Mouse (Mus musculus) left cerebral cortex, adult 6 months (tissue): ENCODE results near the gene Olfr1168. TPM values are rescaled to one million over a fixed set of nuclear protein-coding genes. Genes with fewer than 3 reads are reported as not detected.

ENCODE experiments used
- long read RNA-seq, 2 experiments: library from polyadenylated mRNA; unstranded; transcript quantifications; one replicate each; pipeline ENCODE4 v2.0.0; 2019 to 2020
- polyA plus RNA-seq: library from polyadenylated mRNA; unstranded; fragments of <200 nt; fragmentation: Nextera tagmentation; gene quantifications from 2 replicates; pipeline ENCODE4 v1.2.3, GENCODE M21; 2021

Gene Olfr1168
- not detected in 2 replicates for polyA plus RNA-seq
- long read RNA-seq, experiment 1 = 0 reads
- long read RNA-seq, experiment 2 = 0 reads

GRCm38 (mm10) chr2:88181580-88181979 lies at the start of gene Olfr1168:
Olfr1168 (plus strand) TSS chr2:88181880.

DNA sequence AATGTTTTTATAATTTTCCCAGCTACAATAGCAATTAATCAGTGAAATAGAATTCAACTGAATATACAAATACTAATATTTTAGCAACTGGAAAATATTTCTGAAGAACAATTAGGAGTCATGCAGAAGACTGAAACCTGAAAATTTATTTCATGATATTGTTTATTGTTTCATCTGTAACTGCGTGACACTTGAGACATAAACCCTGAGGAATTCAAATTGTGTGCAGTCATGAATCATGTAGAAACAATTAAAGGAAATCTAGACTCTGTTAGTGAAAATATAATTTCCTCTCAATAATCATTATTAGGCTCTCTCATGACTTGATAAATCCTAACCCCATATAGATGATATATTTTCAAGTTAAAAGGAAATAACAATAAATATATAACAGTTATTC lies 26.6 kb upstream of the Olfr1168 start, which contains the start of gene Olfr1167:
Gene Olfr1167 (minus strand): TSS at position 101 of the 400 bp plus-strand sequence.

GRCm38 (mm10) chr2:88228234-88228633 lies 46.6 kb downstream of the Olfr1168 start, which contains the start of gene Olfr1170:
Olfr1170 (minus strand) TSS chr2:88228334.

Other genes starting within 250 kb of the Olfr1168 start
- not detected in 2 replicates for gene Olfr1155, start 236.7 kb upstream of the Olfr1168 start, polyA plus RNA-seq
- gene Olfr1156, start 228.8 kb upstream of the Olfr1168 start, polyA plus RNA-seq = not detected in 2 replicates
- not detected in 2 replicates for gene Olfr1157, start 213.6 kb upstream of the Olfr1168 start, polyA plus RNA-seq
- gene Olfr74, start 207.2 kb upstream of the Olfr1168 start, polyA plus RNA-seq = not detected in 2 replicates
- not detected in 2 replicates for gene Olfr1158, start 191.8 kb upstream of the Olfr1168 start, polyA plus RNA-seq
- not detected in 2 replicates for gene Olfr1160, start 173.6 kb upstream of the Olfr1168 start, polyA plus RNA-seq
- gene Olfr1161, start 159.1 kb upstream of the Olfr1168 start, polyA plus RNA-seq = not detected in 2 replicates
- gene Olfr73, start 144.2 kb upstream of the Olfr1168 start, polyA plus RNA-seq = not detected in 2 replicates
- gene Olfr1162, start 130.8 kb upstream of the Olfr1168 start, polyA plus RNA-seq = not detected in 2 replicates
- not detected in 2 replicates for gene Olfr1163, start 110.0 kb upstream of the Olfr1168 start, polyA plus RNA-seq
- gene Olfr1164, start 87.9 kb upstream of the Olfr1168 start, polyA plus RNA-seq = not detected in 2 replicates
- gene Olfr1166, start 53.6 kb upstream of the Olfr1168 start, polyA plus RNA-seq = not detected in 2 replicates
- not detected in 2 replicates for gene Olfr1167, start 26.7 kb upstream of the Olfr1168 start, polyA plus RNA-seq
- gene Olfr1170, start 46.5 kb downstream of the Olfr1168 start, polyA plus RNA-seq = not detected in 2 replicates
- gene Olfr1173, start 98.0 kb downstream of the Olfr1168 start, polyA plus RNA-seq = not detected in 2 replicates
- gene Olfr1174-ps, start 133.3 kb downstream of the Olfr1168 start, polyA plus RNA-seq = not detected in 2 replicates
- gene Olfr1175-ps, start 145.3 kb downstream of the Olfr1168 start, polyA plus RNA-seq = not detected in 2 replicates
- gene Olfr1176, start 154.8 kb downstream of the Olfr1168 start, polyA plus RNA-seq = not detected in 2 replicates
- not detected in 2 replicates for gene Olfr1177-ps, start 164.6 kb downstream of the Olfr1168 start, polyA plus RNA-seq
- not detected in 2 replicates for gene Olfr1178, start 205.2 kb downstream of the Olfr1168 start, polyA plus RNA-seq
- not detected in 2 replicates for gene Olfr1179, start 224.6 kb downstream of the Olfr1168 start, polyA plus RNA-seq
- not detected in 2 replicates for gene Olfr1180, start 237.3 kb downstream of the Olfr1168 start, polyA plus RNA-seq
- not detected in 2 replicates for gene Olfr1181, start 244.3 kb downstream of the Olfr1168 start, polyA plus RNA-seq